Mouse (Mus musculus): ENCODE measurements around the gene Kdsr. TPM values are rescaled to one million over a fixed set of nuclear protein-coding genes. Genes with fewer than 3 reads are reported as not detected.

Kdsr gene
- polyA plus RNA-seq, 1 experiment from 2014 or later, result 7.5 TPM

- H3K27me3 ChIP-seq (ENCODE audit: insufficient read depth, poor library complexity, severe bottlenecking), result no peaks in the 10 kb centered on the region
- no peak overlapping the region for H3K27ac ChIP-seq
- no peaks in the 10 kb centered on the region for H3K9me3 ChIP-seq
- peaks cover 11% of the 10 kb centered on the region; the same call in 1 of the 2 replicates for H3K36me3 ChIP-seq
- 86% methylated on average over 3 of the region's 3 CpGs for WGBS
- peaks cover 12% of the 10 kb centered on the region for H3K4me1 ChIP-seq
- no peak for DNase-seq (ENCODE audit: low spot score)
- H3K4me3 ChIP-seq, result no peak overlapping the region
These were observed 1.2 kb upstream of the Kdsr start for GRCm38 (mm10) chr1:106760750-106761149.

GRCm38 (mm10) chr1:106758734-106759571 is 574 bp downstream of the Kdsr start:
- no peak for DNase-seq (ENCODE audit: low spot score)
- Histone ChIP-seq H3K9me3 (no peaks in the 10 kb centered on the region), H3K4me1 (peaks cover 12% of the 10 kb centered on the region), H3K27ac (peak overlapping the region; percentile 91), H3K4me3 (peak overlapping the region; percentile 75), H3K36me3 (peaks cover 14% of the 10 kb centered on the region), H3K27me3 (ENCODE audit: insufficient read depth, poor library complexity, severe bottlenecking) (no peaks in the 10 kb centered on the region)
- WGBS, result 4% methylated on average over 34 of the region's 34 CpGs

GRCm38 (mm10) chr1:106756633-106757032 is 2.9 kb downstream of the Kdsr start:
- Histone ChIP-seq H3K36me3 (peaks cover 9% of the 10 kb centered on the region), H3K9me3 (no peaks in the 10 kb centered on the region), H3K4me1 (peaks cover 12% of the 10 kb centered on the region), H3K27me3 (ENCODE audit: insufficient read depth, poor library complexity, severe bottlenecking) (no peaks in the 10 kb centered on the region), H3K27ac (no peak overlapping the region), H3K4me3 (no peak overlapping the region)
- no peak for DNase-seq (ENCODE audit: low spot score)
- 68% methylated on average over 4 of the region's 4 CpGs for WGBS

GRCm38 (mm10) chr1:106752013-106752412 is 7.5 kb downstream of the Kdsr start:
- 0 out of 2 replicates have a peak, but pooled peaks cover 2% of the 10 kb centered on the region for H3K4me1 ChIP-seq
- no peak overlapping the region for H3K27ac ChIP-seq
- H3K4me3 ChIP-seq, result no peak overlapping the region
- no peaks in the 10 kb centered on the region for H3K9me3 ChIP-seq
- 93% methylated on average over 5 of the region's 5 CpGs for WGBS
- no peaks in the 10 kb centered on the region for H3K27me3 ChIP-seq (ENCODE audit: insufficient read depth, poor library complexity, severe bottlenecking)
- no peak for DNase-seq (ENCODE audit: low spot score)
- peaks cover 18% of the 10 kb centered on the region for H3K36me3 ChIP-seq

- DNase-seq (ENCODE audit: low spot score), result no peak
- Histone ChIP-seq H3K4me3 (no peak overlapping the region), H3K4me1 (no peaks in the 10 kb centered on the region), H3K27ac (no peak overlapping the region), H3K9me3 (no peaks in the 10 kb centered on the region), H3K27me3 (ENCODE audit: insufficient read depth, poor library complexity, severe bottlenecking) (no peaks in the 10 kb centered on the region), H3K36me3 (peaks cover 26% of the 10 kb centered on the region)
- 82% methylated on average over 1 of the region's 1 CpGs for WGBS
These were observed 8.9 kb downstream of the Kdsr start for GRCm38 (mm10) chr1:106750656-106751055.

- H3K36me3 ChIP-seq, result peaks cover 17% of the 10 kb centered on the region; the same call in 1 of the 2 replicates
- WGBS, result 86% methylated on average over 6 of the region's 6 CpGs
- H3K27me3 ChIP-seq (ENCODE audit: insufficient read depth, poor library complexity, severe bottlenecking), result no peaks in the 10 kb centered on the region
- no peaks in the 10 kb centered on the region for H3K4me1 ChIP-seq
- no peak for DNase-seq (ENCODE audit: low spot score)
- H3K9me3 ChIP-seq, result no peaks in the 10 kb centered on the region
- no peak overlapping the region for H3K4me3 ChIP-seq
- no peak overlapping the region for H3K27ac ChIP-seq
These were observed 10.8 kb downstream of the Kdsr start for GRCm38 (mm10) chr1:106748555-106749315.

- peaks cover 20% of the 10 kb centered on the region; the same call in 1 of the 2 replicates for H3K36me3 ChIP-seq
- H3K4me3 ChIP-seq, result no peak overlapping the region
- no peaks in the 10 kb centered on the region for H3K27me3 ChIP-seq (ENCODE audit: insufficient read depth, poor library complexity, severe bottlenecking)
- no peaks in the 10 kb centered on the region for H3K4me1 ChIP-seq
- 92% methylated on average over 6 of the region's 6 CpGs for WGBS
- H3K9me3 ChIP-seq, result no peaks in the 10 kb centered on the region
- DNase-seq (ENCODE audit: low spot score), result no peak
- no peak overlapping the region for H3K27ac ChIP-seq
These were observed 16.5 kb downstream of the Kdsr start for GRCm38 (mm10) chr1:106742980-106743379.

- Histone ChIP-seq H3K4me3 (no peak overlapping the region), H3K36me3 (peaks cover 17% of the 10 kb centered on the region), H3K4me1 (no peaks in the 10 kb centered on the region), H3K9me3 (no peaks in the 10 kb centered on the region), H3K27ac (no peak overlapping the region), H3K27me3 (ENCODE audit: insufficient read depth, poor library complexity, severe bottlenecking) (no peaks in the 10 kb centered on the region)
- 90% methylated on average over 4 of the region's 4 CpGs for WGBS
- DNase-seq (ENCODE audit: low spot score), result peak; percentile 50
These were observed 18.8 kb downstream of the Kdsr start for GRCm38 (mm10) chr1:106740735-106741134.

GRCm38 (mm10) chr1:106739810-106740209 is 19.7 kb downstream of the Kdsr start:
- 87% methylated on average over 5 of the region's 5 CpGs for WGBS
- H3K27me3 ChIP-seq (ENCODE audit: insufficient read depth, poor library complexity, severe bottlenecking), result no peaks in the 10 kb centered on the region
- H3K36me3 ChIP-seq, result peaks cover 17% of the 10 kb centered on the region

GRCm38 (mm10) chr1:106738092-106738491 is 21.4 kb downstream of the Kdsr start:
- H3K36me3 ChIP-seq, result peaks cover 28% of the 10 kb centered on the region
- 87% methylated on average over 3 of the region's 3 CpGs for WGBS
- no peaks in the 10 kb centered on the region for H3K9me3 ChIP-seq
- no peak overlapping the region for H3K4me3 ChIP-seq
- DNase-seq (ENCODE audit: low spot score), result no peak
- no peak overlapping the region for H3K27ac ChIP-seq
- H3K4me1 ChIP-seq, result no peaks in the 10 kb centered on the region
- no peaks in the 10 kb centered on the region for H3K27me3 ChIP-seq (ENCODE audit: insufficient read depth, poor library complexity, severe bottlenecking)

More at GRCm38 (mm10) chr1:106739810-106740209, 19.7 kb downstream of the Kdsr start:
- H3K9me3 ChIP-seq, result no peaks in the 10 kb centered on the region
- H3K4me3 ChIP-seq, result no peak overlapping the region
- peak; percentile 62 for DNase-seq (ENCODE audit: low spot score)
- H3K27ac ChIP-seq, result no peak overlapping the region
- no peaks in the 10 kb centered on the region for H3K4me1 ChIP-seq

GRCm38 (mm10) chr1:106736211-106736610 is 23.3 kb downstream of the Kdsr start:
- H3K36me3 ChIP-seq, result peaks cover 26% of the 10 kb centered on the region
- no peaks in the 10 kb centered on the region for H3K27me3 ChIP-seq (ENCODE audit: insufficient read depth, poor library complexity, severe bottlenecking)
- H3K4me1 ChIP-seq, result no peaks in the 10 kb centered on the region
- 92% methylated on average over 8 of the region's 8 CpGs for WGBS
- no peak for DNase-seq (ENCODE audit: low spot score)
- no peak overlapping the region for H3K27ac ChIP-seq
- no peaks in the 10 kb centered on the region for H3K9me3 ChIP-seq
- no peak overlapping the region for H3K4me3 ChIP-seq

GRCm38 (mm10) chr1:106735586-106735985 is 23.9 kb downstream of the Kdsr start:
- no peaks in the 10 kb centered on the region for H3K4me1 ChIP-seq
- peaks cover 24% of the 10 kb centered on the region for H3K36me3 ChIP-seq
- DNase-seq (ENCODE audit: low spot score), result no peak
- 76% methylated on average over 2 of the region's 2 CpGs for WGBS
- H3K27ac ChIP-seq, result no peak overlapping the region
- no peaks in the 10 kb centered on the region for H3K9me3 ChIP-seq
- H3K4me3 ChIP-seq, result no peak overlapping the region
- no peaks in the 10 kb centered on the region for H3K27me3 ChIP-seq (ENCODE audit: insufficient read depth, poor library complexity, severe bottlenecking)

- WGBS, result 40% methylated on average over 5 of the region's 5 CpGs
These were observed 37.5 kb downstream of the Kdsr start for GRCm38 (mm10) chr1:106722061-106722460.

More at GRCm38 (mm10) chr1:106722061-106722460, 37.5 kb downstream of the Kdsr start:
- Histone ChIP-seq H3K36me3 (0 out of 2 replicates have a peak, but pooled peaks cover 3% of the 10 kb centered on the region), H3K27ac (no peak overlapping the region), H3K27me3 (ENCODE audit: insufficient read depth, poor library complexity, severe bottlenecking) (no peaks in the 10 kb centered on the region), H3K9me3 (no peaks in the 10 kb centered on the region), H3K4me1 (no peaks in the 10 kb centered on the region), H3K4me3 (no peak overlapping the region)
- DNase-seq (ENCODE audit: low spot score), result no peak

Data from heart, embryonic 10.5 days (tissue).